Mouse (Mus musculus) lung, adult 2 months (tissue): ENCODE measurements around the gene Thada.

Source experiments
- CTCF ChIP-seq: fragments of 200-500 bp; IDR thresholded peaks from 2 replicates; pipeline ENCODE4 v1.5.1; 2011; ENCODE audit warnings: mild to moderate bottlenecking, low read length, control low read depth; ENCODE audit not compliant: insufficient read depth
- POLR2A ChIP-seq: fragments of 200-500 bp; IDR thresholded peaks from 2 replicates; pipeline ENCODE4 v1.6.1; 2011; ENCODE audit warnings: low read depth, mild to moderate bottlenecking, control low read depth, low read length, borderline replicate concordance; ENCODE audit errors: extremely low read depth

GRCm38 (mm10) chr17:84351912-84352789 lies 113.9 kb downstream of the Thada start:
- no peak for TF ChIP-seq POLR2A
- no peak for TF ChIP-seq CTCF
